Mouse (Mus musculus) lung, postnatal 14 days (tissue): ENCODE data around the gene Cacna1i.

Experiments used
- DNase-seq: peaks from one replicate; pipeline ENCODE4 v3.0.0; 2021

Gene Cacna1i

GRCm38 (mm10) chr15:80335196-80335595, 48.2 kb downstream of the Cacna1i start:
- DNase-seq = no peak

GRCm38 (mm10) chr15:80340348-80340747, 53.3 kb downstream of the Cacna1i start:
- peak; percentile 61 for DNase-seq

GRCm38 (mm10) chr15:80342394-80342793, 55.4 kb downstream of the Cacna1i start:
- DNase-seq = no peak

DNA sequence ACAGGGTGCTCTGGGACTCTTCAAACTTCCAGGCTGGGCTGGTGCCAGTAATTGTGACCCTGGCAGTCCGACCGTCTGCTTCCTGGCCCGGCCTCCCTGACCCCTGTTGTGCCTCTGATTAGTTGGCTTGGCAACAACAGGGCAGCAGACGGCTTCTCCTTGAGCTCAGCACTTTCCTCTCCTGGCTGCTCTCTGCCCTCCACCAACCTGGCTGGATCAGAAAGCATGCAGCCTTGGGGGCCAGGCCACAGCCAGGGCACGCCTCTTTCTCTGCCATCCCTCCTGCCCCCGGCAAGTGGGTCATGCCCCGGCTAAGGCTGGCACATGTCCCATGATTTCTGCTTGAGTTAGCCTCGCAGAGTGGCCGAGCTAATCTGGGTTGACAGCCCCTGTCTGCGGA, 56.0 kb downstream of the Cacna1i start:
- DNase-seq = peak; percentile 6

GRCm38 (mm10) chr15:80343731-80344130, 56.7 kb downstream of the Cacna1i start:
- DNase-seq = no peak

GRCm38 (mm10) chr15:80346510-80346909, 59.5 kb downstream of the Cacna1i start:
- DNase-seq = no peak

DNA sequence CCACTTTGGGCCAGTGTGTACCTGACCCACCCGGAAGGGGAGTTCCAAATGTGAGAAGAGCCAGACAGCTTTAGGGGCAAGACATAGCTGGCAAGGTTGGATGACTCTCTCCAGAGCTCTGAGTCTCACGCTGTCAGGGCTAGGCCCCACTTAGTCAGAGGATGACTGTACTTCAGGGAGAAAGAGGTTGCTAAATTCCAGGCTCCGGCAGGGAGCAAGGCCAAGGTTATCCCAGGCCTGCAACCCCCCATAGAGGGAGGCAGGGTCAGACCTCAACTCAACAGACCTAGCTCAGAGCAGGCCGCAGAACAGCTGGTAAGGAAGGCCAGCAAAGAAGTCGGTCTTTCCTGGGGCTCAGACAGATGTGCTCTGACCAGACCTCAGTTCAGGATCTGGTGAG, 63.4 kb downstream of the Cacna1i start:
- DNase-seq = no peak

- DNase-seq = no peak
These were observed 71.8 kb downstream of the Cacna1i start for GRCm38 (mm10) chr15:80358798-80359197.

- no peak for DNase-seq
These were observed 74.9 kb downstream of the Cacna1i start for GRCm38 (mm10) chr15:80361780-80362508.

DNA sequence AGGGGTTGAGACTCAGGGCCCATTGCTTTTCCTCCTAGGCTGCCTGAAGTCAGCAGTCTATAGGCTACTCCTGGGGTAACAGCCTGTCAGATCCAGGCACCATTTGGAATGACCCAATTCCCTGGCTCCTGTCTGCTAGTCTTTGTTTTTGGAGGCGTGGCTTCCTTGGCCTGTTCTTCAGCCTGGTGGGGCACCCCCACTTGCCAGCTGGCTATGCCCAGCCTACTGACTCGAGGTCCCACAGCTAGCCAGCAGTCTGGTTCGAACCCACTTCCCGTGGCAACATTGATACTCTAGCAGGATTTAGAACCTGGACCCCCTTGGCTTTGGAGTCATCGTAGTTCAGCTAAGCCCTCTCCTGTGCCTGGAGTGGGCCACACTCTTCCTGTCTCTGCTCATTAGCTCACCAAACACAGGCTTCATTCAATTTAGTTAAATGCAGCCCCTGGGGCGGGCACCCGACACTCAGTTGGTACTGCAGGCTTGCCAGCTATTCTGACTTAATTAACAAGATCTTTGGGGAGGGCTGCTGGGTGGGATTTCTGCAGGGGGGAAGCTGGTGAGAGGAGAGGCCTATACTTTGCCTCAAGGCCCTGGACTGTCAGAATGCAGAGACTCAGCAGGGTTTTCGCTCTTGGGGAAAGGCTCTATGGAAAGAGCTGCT, 75.6 kb downstream of the Cacna1i start:
- DNase-seq = no peak

DNA sequence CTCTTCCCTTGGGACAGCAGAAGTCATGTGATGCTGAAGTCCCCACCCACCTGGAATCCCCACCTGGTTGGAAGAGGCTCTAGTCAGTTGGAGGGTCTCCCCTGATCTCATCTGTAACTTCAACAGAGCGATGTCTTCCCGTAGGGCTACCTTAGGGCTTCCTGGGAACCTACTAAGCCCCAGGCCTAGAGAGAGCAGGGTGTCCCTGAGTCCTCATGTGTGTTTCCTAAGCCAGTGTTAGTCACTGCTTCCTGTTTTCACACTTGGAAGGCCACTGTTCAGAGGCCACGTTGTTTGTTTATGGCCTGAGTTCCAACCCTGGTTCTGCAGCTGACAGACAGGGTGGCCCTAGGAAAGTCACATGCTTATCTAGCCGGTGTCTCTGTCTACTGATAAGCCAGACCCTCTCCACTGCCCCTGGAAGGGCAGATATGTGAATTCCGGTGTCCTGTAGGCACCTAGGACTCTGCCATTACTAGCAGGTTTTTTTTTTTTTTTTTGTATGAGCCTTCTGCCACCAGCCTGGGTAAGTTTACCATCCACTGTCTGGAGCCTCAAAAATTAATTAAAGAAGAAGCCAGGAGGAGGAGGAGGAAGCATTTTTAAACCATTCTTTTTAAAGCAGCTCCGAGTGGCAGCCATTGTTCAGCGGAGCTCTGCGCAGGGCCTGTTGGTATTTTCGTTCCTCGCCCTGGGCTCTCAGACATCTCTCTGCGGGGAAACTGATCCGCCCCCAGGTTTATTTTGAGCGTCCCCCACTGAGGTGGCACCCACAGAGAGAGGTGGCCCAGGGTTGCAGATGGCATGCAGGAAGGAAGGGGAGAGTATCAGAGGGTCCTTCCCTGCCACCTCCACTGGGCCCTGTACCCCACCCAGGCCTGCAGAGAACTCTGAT, 77.0 kb downstream of the Cacna1i start:
- no peak for DNase-seq

- no peak for DNase-seq
These were observed 79.9 kb downstream of the Cacna1i start for GRCm38 (mm10) chr15:80366899-80367298.

DNA sequence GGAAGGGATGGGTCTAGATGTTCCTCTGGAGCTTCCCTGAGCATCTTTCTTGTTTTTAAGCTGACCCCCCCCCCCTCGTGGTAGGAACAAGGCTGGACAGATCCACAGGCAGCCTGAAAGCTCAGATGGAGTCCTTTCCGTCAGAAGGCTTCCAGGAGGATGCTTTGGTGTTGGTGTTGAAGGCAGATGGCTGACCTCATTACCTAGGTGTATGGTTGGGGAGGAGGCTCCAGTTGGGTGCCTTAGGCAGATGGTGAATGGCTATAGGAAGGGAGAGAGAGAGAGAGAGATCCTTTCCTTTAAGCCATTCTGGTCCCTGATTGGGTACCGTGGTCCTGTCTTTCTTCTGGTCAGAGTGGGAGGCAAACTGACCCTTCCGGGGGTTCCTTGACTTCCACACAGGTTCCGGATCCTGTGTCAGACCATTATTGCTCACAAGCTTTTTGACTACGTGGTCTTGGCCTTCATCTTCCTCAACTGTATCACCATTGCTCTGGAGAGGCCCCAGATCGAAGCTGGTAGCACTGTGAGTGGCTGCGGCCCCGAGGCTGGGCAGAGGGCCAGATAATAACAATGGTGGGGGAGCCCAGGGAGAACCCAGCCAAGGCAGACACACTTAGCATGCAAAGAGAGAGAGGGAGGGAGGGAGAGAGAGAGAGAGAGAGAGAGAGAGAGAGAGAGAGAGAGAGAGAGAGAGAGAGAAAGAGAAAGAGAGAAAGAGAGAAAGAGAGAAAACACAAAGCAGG, 86.4 kb downstream of the Cacna1i start:
- no peak for DNase-seq

DNA sequence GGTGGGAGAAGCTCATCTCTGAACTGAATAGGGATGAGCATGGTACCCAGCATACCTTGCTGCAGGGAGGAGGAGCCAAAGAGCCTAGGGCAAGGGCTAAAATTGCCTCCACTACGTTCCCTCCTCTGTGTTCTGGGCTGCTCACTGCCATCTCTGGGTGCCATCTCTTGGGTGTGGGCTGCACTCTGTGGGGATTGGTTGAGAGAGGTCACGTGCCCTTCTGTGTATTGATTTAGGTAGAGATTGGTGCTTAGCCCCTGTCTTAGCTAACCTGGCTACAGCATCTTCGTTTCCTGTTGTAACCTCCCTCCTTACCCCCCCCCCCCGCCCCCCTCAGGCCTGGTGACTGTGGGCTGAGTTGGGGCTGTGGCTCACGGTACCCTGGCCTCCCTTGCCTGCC, 87.8 kb downstream of the Cacna1i start:
- DNase-seq = no peak

DNA sequence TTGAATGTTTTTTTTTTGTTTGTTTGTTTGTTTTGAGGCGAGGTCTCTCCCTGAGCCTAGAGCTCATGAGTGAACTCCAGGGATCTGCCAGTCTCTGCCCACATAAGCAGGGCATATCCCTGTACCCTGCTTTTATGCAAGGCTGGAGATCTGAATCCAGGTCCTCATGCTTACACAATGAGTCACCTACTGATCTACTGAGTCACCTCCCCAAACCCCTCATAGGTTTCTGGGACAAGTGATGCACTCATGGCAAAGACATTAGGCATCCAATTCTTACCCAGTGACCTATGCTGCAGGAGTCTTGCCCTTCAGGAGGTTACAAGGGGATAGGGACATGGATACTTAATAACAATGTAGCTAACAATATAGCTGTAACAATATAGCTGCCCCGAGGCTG, 100.1 kb downstream of the Cacna1i start:
- DNase-seq = no peak

DNA sequence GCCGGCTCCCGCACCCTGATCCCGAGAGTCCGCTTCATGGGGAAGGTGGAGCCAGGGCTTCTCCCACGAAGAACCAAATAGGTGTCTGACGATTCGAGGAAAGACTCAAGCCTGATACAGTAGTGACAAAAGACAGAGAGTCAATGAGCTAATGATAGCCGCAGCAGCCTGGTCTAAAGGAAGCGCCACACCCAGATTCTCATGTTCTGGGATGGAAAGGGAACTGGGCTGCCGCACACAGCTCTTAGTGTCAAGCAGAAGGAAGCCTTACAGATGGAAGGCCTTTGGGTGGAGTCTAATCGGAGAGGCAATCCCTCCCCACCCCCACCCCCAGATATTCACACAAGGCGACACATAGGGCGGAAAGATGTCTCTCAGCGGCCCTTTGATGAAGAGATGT, 104.8 kb downstream of the Cacna1i start:
- no peak for DNase-seq

GRCm38 (mm10) chr15:80395035-80395434, 108.0 kb downstream of the Cacna1i start:
- no peak for DNase-seq

DNA sequence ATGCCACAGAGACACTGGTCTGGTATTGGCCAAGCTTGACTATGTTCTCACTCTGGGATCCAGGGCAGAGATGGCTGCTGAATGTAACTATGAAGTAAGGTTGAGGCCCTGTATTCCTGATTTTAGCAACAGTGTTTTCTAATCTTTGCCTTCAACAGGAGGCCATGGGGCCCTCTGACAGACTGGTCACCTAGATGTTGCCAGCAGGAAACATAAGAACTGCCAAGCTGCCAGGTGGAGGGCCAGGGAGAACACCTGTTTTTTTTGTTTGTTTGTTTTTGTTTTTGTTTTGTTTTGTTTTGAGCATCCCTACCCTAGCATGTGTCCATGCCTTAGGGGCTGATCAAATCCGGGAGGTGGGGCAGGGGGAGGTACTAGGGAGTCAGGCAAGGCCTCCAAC, 112.4 kb downstream of the Cacna1i start:
- DNase-seq = no peak

GRCm38 (mm10) chr15:80401387-80401898, 114.4 kb downstream of the Cacna1i start:
- no peak for DNase-seq

- no peak for DNase-seq
These were observed 114.9 kb downstream of the Cacna1i start for GRCm38 (mm10) chr15:80401980-80402379.

GRCm38 (mm10) chr15:80407873-80408272, 120.8 kb downstream of the Cacna1i start:
- DNase-seq = peak; percentile 19

DNA sequence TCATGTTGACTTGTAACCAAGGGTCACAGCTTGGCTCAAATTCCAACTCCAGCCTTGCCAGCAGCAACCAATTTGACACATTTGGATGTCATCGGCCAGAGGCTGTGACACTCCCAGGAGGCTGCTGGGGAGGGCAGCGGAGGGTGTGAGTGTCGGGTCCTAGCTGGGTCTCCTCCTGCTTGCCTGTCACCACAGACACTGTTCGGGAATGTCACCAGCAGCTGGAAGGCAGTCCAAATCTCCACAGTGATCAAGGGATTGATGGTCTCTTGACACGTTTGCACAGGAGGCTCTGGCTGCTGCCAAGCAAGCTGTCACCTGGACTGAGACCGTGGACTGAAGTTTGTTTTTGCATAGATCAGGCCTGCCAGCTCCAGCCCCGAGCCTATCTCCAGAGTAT, 123.6 kb downstream of the Cacna1i start:
- no peak for DNase-seq

DNA sequence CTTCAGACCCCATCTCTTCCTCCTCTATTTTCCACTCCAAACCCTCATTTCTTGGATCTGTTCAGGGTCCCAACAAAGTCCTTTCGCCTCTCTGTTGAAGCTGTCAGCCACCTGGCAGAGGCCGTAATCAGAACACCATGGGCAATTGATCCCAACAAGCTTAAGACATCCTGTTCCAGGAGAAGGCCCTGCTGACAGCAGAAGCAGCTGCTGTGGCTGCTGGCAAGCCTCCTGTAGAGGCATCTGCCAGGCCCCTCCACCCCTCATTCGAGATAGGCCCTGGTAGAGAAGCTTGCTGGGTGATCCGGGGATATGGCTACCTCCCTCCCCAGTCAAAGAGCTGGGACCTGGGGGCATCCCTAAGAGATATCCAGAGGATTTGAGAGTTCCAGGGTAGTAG, 126.0 kb downstream of the Cacna1i start:
- DNase-seq = no peak
